Mouse (Mus musculus) heart, adult 2 months (tissue): Measurements from ENCODE around the gene Spaca7. TPM values are rescaled to one million over a fixed set of nuclear protein-coding genes. Genes with fewer than 3 reads are reported as not detected.

Experiments
- DNase-seq, 2 experiments: peaks; one replicate each; pipeline ENCODE4 v3.0.0; 2021
- H3K27ac ChIP-seq: fragments of 200-600 bp; 2 replicates; pipeline ENCODE4 v1.8.1; 2022
- H3K27me3 ChIP-seq: fragments of 200-500 bp; 2 replicates; pipeline ENCODE4 v1.6.1; 2012; ENCODE audit warnings: mild to moderate bottlenecking, low read length, inconsistent platforms, mixed read lengths; ENCODE audit not compliant: control insufficient read depth, insufficient read depth
- H3K36me3 ChIP-seq: fragments of 200-500 bp; 2 replicates; pipeline ENCODE4 v1.6.1; 2012; ENCODE audit warnings: low read length, inconsistent platforms; ENCODE audit not compliant: control insufficient read depth, insufficient read depth
- H3K4me1 ChIP-seq: fragments of 200-500 bp; 2 replicates; pipeline ENCODE4 v1.6.1; 2011; ENCODE audit warnings: low read length; ENCODE audit not compliant: control insufficient read depth, insufficient read depth
- H3K4me3 ChIP-seq: fragments of 200-600 bp; 2 replicates; pipeline ENCODE4 v1.8.1; 2022
- H3K79me2 ChIP-seq: fragments of 200-500 bp; replicated peaks from 2 replicates; pipeline ENCODE4 v1.6.1; 2012; ENCODE audit warnings: mild to moderate bottlenecking, inconsistent platforms, low read length, moderate library complexity, mixed read lengths; ENCODE audit not compliant: control insufficient read depth, insufficient read depth
- H3K9ac ChIP-seq: fragments of 200-500 bp; 2 replicates; pipeline ENCODE4 v1.6.1; 2012; ENCODE audit warnings: low read depth, mild to moderate bottlenecking, control low read depth, inconsistent platforms, low read length, mixed read lengths
- CTCF ChIP-seq: fragments of 200-600 bp; IDR thresholded peaks from 2 replicates; pipeline ENCODE4 v1.8.1; 2022; ENCODE audit warnings: antibody characterized with exemption, mild to moderate bottlenecking, moderate library complexity
- EP300 ChIP-seq: fragments of 200-500 bp; IDR thresholded peaks from 2 replicates; pipeline ENCODE4 v1.6.1; 2011; ENCODE audit warnings: low read depth, low read length, control low read depth; ENCODE audit not compliant: insufficient read depth
- POLR2A ChIP-seq: fragments of 200-500 bp; IDR thresholded peaks from 2 replicates; pipeline ENCODE4 v1.6.1; 2011; ENCODE audit warnings: mild to moderate bottlenecking, low read depth, low read length, control low read depth; ENCODE audit not compliant: insufficient read depth
- WGBS: fragments of 180-500 bp; shearing (Covaris S2); methylation state at CpG from one replicate; pipeline ENCODE4 v1.1.7; 2018; 5-methylcytosine and 5-hydroxymethylcytosine counted together
- intact Hi-C: fragments of 180-260 bp; cut with DNase I; formaldehyde crosslinking; loops from one replicate; pipeline ENCODE4 v1.15.1; 2025
- polyA plus RNA-seq: library from polyadenylated mRNA; depleted of rRNA; stranded (reverse); fragments of >200 nt; gene quantifications from 2 replicates; pipeline ENCODE4 v1.2.3, GENCODE M21; 2012; rRNA removed
- total RNA-seq, 2 experiments: library from RNA; stranded (reverse); gene quantifications; 2 replicates each; pipeline ENCODE4 v1.2.3; 2021

Spaca7 gene
- total and polyA plus RNA-seq, 3 experiments: not detected

GRCm38 (mm10) chr8:12644341-12644740, 71.5 kb downstream of the Spaca7 start:
- intact Hi-C loops: no loop called here
- Histone ChIP-seq H3K27me3 (no peaks in the 10 kb centered on the region), H3K9ac (no peak overlapping the region), H3K4me3 (no peak overlapping the region), H3K36me3 (no peaks in the 10 kb centered on the region), H3K27ac (no peak overlapping the region), H3K4me1 (no peaks in the 10 kb centered on the region), H3K79me2 (no peaks in the 10 kb centered on the region)
- TF ChIP-seq EP300: no peak
- TF ChIP-seq CTCF: no peak
- no peak for TF ChIP-seq POLR2A
- DNase-seq: no peak
- WGBS: 81% methylated on average over 8 of the region's 8 CpGs

- no peak overlapping the region for H3K27ac ChIP-seq
- no peak for DNase-seq
- TF ChIP-seq EP300: no peak
- WGBS: 63% methylated on average over 7 of the region's 7 CpGs
- no peaks in the 10 kb centered on the region for H3K4me1 ChIP-seq
- no peaks in the 10 kb centered on the region for H3K27me3 ChIP-seq
- no peak overlapping the region for H3K4me3 ChIP-seq
- no peaks in the 10 kb centered on the region for H3K36me3 ChIP-seq
- no peaks in the 10 kb centered on the region for H3K79me2 ChIP-seq
- intact Hi-C loops: no loop called here
- no peak overlapping the region for H3K9ac ChIP-seq
Observed at GRCm38 (mm10) chr8:12644894-12645293, 72.1 kb downstream of the Spaca7 start.

GRCm38 (mm10) chr8:12646536-12646935, 73.7 kb downstream of the Spaca7 start:
- TF ChIP-seq CTCF (no peak), POLR2A (no peak), EP300 (no peak)
- H3K27ac ChIP-seq: no peak overlapping the region
- WGBS: 75% methylated on average over 4 of the region's 4 CpGs
- H3K9ac ChIP-seq: no peak overlapping the region
- no peaks in the 10 kb centered on the region for H3K36me3 ChIP-seq
- no peaks in the 10 kb centered on the region for H3K4me1 ChIP-seq
- H3K27me3 ChIP-seq: no peaks in the 10 kb centered on the region
- H3K79me2 ChIP-seq: no peaks in the 10 kb centered on the region
- no peak for DNase-seq
- intact Hi-C loops: no loop called here
- H3K4me3 ChIP-seq: no peak overlapping the region

- H3K79me2 ChIP-seq: no peaks in the 10 kb centered on the region
- no peaks in the 10 kb centered on the region for H3K27me3 ChIP-seq
- TF ChIP-seq POLR2A (no peak), CTCF (no peak), EP300 (no peak)
- WGBS: 92% methylated on average over 4 of the region's 4 CpGs
- no peak overlapping the region for H3K27ac ChIP-seq
- no peak for DNase-seq
- no peaks in the 10 kb centered on the region for H3K36me3 ChIP-seq
- no peak overlapping the region for H3K9ac ChIP-seq
- intact Hi-C loops: no loop called here
- H3K4me3 ChIP-seq: no peak overlapping the region
- no peaks in the 10 kb centered on the region for H3K4me1 ChIP-seq
Observed at GRCm38 (mm10) chr8:12648951-12649350, 76.1 kb downstream of the Spaca7 start.

Other genes with a start within 250 kb of the Spaca7 start
- gene Sox1, start 177.7 kb upstream of the Spaca7 start, total RNA-seq: not detected
- gene Sox1, start 177.7 kb upstream of the Spaca7 start, polyA plus RNA-seq: not detected in 2 replicates
- 10 to 100 TPM; 13.1 to 14.0 TPM for gene Tubgcp3, start 99.2 kb downstream of the Spaca7 start, total RNA-seq
- 20.2 and 34.4 TPM in 2 replicates for gene Tubgcp3, start 99.2 kb downstream of the Spaca7 start, polyA plus RNA-seq
- gene Atp11a, start 184.0 kb downstream of the Spaca7 start, total RNA-seq: 10 to 100 TPM; 79.5 to 80.1 TPM
- gene Atp11a, start 184.0 kb downstream of the Spaca7 start, polyA plus RNA-seq: 56.0 and 88.5 TPM in 2 replicates